Mouse (Mus musculus): ENCODE measurements around the gene Gm6899.

The Gm6899 gene

GRCm38 (mm10) chr11:26593061-26594059, at the start of gene Gm6899, which contains the start of gene Vrk2:
Gene Gm6899, plus strand, starts transcription at chr11:26593241.
Gene Vrk2, minus strand, starts transcription at chr11:26593999.
- DNase-seq, result peak; percentile 4

GRCm38 (mm10) chr11:26551551-26551950, 41.5 kb upstream of the Gm6899 start:
- DNase-seq, result no peak

GRCm38 (mm10) chr11:26585409-26586366, 7.4 kb upstream of the Gm6899 start:
- DNase-seq, result no peak

- DNase-seq, result peak; percentile 4
Observed at GRCm38 (mm10) chr11:26586367-26587183, 6.5 kb upstream of the Gm6899 start.

GRCm38 (mm10) chr11:26587184-26587524, 5.9 kb upstream of the Gm6899 start:
- DNase-seq, result no peak

GRCm38 (mm10) chr11:26592395-26593053, 517 bp upstream of the Gm6899 start:
- DNase-seq, result no peak

- DNase-seq, result no peak
Observed at GRCm38 (mm10) chr11:26594487-26594886, 1.4 kb downstream of the Gm6899 start.

- no peak for DNase-seq
Observed at GRCm38 (mm10) chr11:26596186-26596585, 3.1 kb downstream of the Gm6899 start.

- no peak for DNase-seq
Observed at GRCm38 (mm10) chr11:26597145-26597544, 4.1 kb downstream of the Gm6899 start.

GRCm38 (mm10) chr11:26597761-26598160, 4.7 kb downstream of the Gm6899 start:
- no peak for DNase-seq

- no peak for DNase-seq
Observed at GRCm38 (mm10) chr11:26598876-26599275, 5.8 kb downstream of the Gm6899 start.

GRCm38 (mm10) chr11:26600692-26601091, 7.7 kb downstream of the Gm6899 start:
- DNase-seq, result no peak

- no peak for DNase-seq
Observed at GRCm38 (mm10) chr11:26601571-26602175, 8.6 kb downstream of the Gm6899 start.

GRCm38 (mm10) chr11:26604061-26604655, 11.1 kb downstream of the Gm6899 start:
- DNase-seq, result no peak

- no peak for DNase-seq
Observed at GRCm38 (mm10) chr11:26608795-26609194, 15.8 kb downstream of the Gm6899 start.

- no peak for DNase-seq
Observed at GRCm38 (mm10) chr11:26618475-26619223, 25.6 kb downstream of the Gm6899 start.

- no peak for DNase-seq
Observed at GRCm38 (mm10) chr11:26622727-26623126, 29.7 kb downstream of the Gm6899 start.

GRCm38 (mm10) chr11:26636239-26636638, 43.2 kb downstream of the Gm6899 start:
- DNase-seq, result no peak

GRCm38 (mm10) chr11:26640314-26640785, 47.3 kb downstream of the Gm6899 start:
- no peak for DNase-seq

- DNase-seq, result no peak
Observed at GRCm38 (mm10) chr11:26642141-26642540, 49.1 kb downstream of the Gm6899 start.
